Mouse (Mus musculus) central nervous system, embryonic 14 days (tissue): ENCODE measurements around the gene Pot1a. TPM values are rescaled to one million over a fixed set of nuclear protein-coding genes. Genes with fewer than 3 reads are reported as not detected.

Experiments
- polyA plus RNA-seq: library from polyadenylated mRNA; depleted of rRNA; stranded (reverse); fragments of >200 nt; gene quantifications from 2 replicates; pipeline ENCODE4 v1.2.3, GENCODE M21; 2012; rRNA removed

The Pot1a gene
- 28.5 and 29.3 TPM in 2 replicates for polyA plus RNA-seq

GRCm38 (mm10) chr6:25808806-25809495 is at the start of gene Pot1a:
TSS of gene Pot1a (minus strand) at chr6:25809246.

Other genes starting within 250 kb of the Pot1a start
- gene Gpr37, start 118.5 kb downstream of the Pot1a start, polyA plus RNA-seq: 2.4 and 3.5 TPM in 2 replicates